Mouse (Mus musculus) embryonic facial prominence, embryonic 10.5 days (tissue): ENCODE results near the gene Fbxw24. TPM values are rescaled to one million over a fixed set of nuclear protein-coding genes. Genes with fewer than 3 reads are reported as not detected.
"Not testable (repeated sequence)": the region's sequence is repeated elsewhere in the genome, so short reads cannot be mapped to it uniquely, and the experiment has no call there.

ENCODE experiments used
- DNase-seq: peaks from one replicate; pipeline ENCODE4 v3.0.0-alpha.2; 2017; ENCODE audit warnings: low spot score
- H3K27ac ChIP-seq: fragments of 300-500 bp; sonication (generic); replicated peaks from 2 replicates; pipeline ENCODE4 v1.5.1; 2016; ENCODE audit warnings: mild to moderate bottlenecking
- H3K27me3 ChIP-seq: fragments of 300-500 bp; sonication (generic); replicated peaks from 2 replicates; pipeline ENCODE4 v1.6.1; 2016; ENCODE audit warnings: low read depth, mild to moderate bottlenecking; ENCODE audit not compliant: poor library complexity, severe bottlenecking
- H3K36me3 ChIP-seq: fragments of 300-500 bp; sonication (generic); replicated peaks from 2 replicates; pipeline ENCODE4 v1.6.1; 2016; ENCODE audit warnings: mild to moderate bottlenecking, moderate library complexity
- H3K4me1 ChIP-seq: fragments of 300-500 bp; sonication (generic); 2 replicates; pipeline ENCODE4 v1.6.1; 2016
- H3K4me3 ChIP-seq: fragments of 300-500 bp; sonication (generic); 2 replicates; pipeline ENCODE4 v1.5.1; 2016; ENCODE audit warnings: mild to moderate bottlenecking, moderate library complexity
- H3K9me3 ChIP-seq: fragments of 300-500 bp; sonication (generic); 2 replicates; pipeline ENCODE4 v1.6.1; 2016; ENCODE audit warnings: mild to moderate bottlenecking
- WGBS: fragments of 180-500 bp; shearing (Covaris S2); methylation state at CpG from one replicate; pipeline ENCODE4 v1.1.7; 2016; 5-methylcytosine and 5-hydroxymethylcytosine counted together
- polyA plus RNA-seq: library from polyadenylated mRNA; unstranded; fragments of >200 nt; fragmentation: Nextera tagmentation; extraction: Ambion mirVana; gene quantifications from 2 replicates; pipeline ENCODE4 v1.2.1, GENCODE M21; 2016

Fbxw24 gene
- not detected in 2 replicates for polyA plus RNA-seq

GRCm38 (mm10) chr9:109625957-109626356, at the start of gene Fbxw24:
TSS of gene Fbxw24 (minus strand) at chr9:109626057.
- H3K4me1 ChIP-seq, H3K27ac ChIP-seq, H3K27me3 ChIP-seq, DNase-seq, H3K36me3 ChIP-seq, H3K9me3 ChIP-seq, H3K4me3 ChIP-seq: not testable (repeated sequence)
- WGBS, result 85% methylated on average over 2 of the region's 2 CpGs

GRCm38 (mm10) chr9:109664552-109664951, 38.7 kb upstream of the Fbxw24 start, which contains the start of gene Fbxw25:
TSS of gene Fbxw25 (minus strand) at chr9:109664652.
- 67% methylated on average over 2 of the region's 2 CpGs for WGBS
- not testable (repeated sequence) for H3K4me3 ChIP-seq, DNase-seq, H3K9me3 ChIP-seq, H3K27me3 ChIP-seq, H3K4me1 ChIP-seq, H3K36me3 ChIP-seq, H3K27ac ChIP-seq

DNA sequence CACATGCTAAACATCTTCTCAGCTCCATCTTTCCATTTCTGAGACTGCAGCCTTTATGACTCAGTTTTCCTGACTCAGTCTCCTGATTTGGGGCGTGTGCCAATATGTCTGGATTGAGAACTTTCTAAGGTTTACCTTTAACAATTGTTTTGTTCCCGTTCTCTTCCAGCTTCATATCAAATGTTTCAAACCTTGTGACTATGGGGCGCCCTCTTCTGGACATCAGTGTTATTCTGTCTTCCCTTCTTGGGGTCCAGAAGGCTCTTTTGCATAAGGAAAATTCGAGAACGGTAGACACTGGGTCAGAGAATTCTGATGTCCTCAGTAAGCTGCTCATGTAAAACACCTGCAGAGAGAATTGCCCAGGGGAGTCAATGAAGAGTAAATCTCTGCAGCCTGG, 19.0 kb downstream of the Fbxw24 start:
- WGBS, result 45% methylated on average over 5 of the region's 5 CpGs
- peak; percentile 15 for DNase-seq
- not testable (repeated sequence) for H3K27me3 ChIP-seq, H3K4me3 ChIP-seq, H3K9me3 ChIP-seq, H3K27ac ChIP-seq, H3K36me3 ChIP-seq, H3K4me1 ChIP-seq

GRCm38 (mm10) chr9:109602128-109602527, 23.7 kb downstream of the Fbxw24 start:
- not testable (repeated sequence) for H3K4me1 ChIP-seq, DNase-seq, H3K9me3 ChIP-seq, H3K36me3 ChIP-seq, H3K27ac ChIP-seq, H3K27me3 ChIP-seq, H3K4me3 ChIP-seq
- 61% methylated on average over 2 of the region's 2 CpGs for WGBS

DNA sequence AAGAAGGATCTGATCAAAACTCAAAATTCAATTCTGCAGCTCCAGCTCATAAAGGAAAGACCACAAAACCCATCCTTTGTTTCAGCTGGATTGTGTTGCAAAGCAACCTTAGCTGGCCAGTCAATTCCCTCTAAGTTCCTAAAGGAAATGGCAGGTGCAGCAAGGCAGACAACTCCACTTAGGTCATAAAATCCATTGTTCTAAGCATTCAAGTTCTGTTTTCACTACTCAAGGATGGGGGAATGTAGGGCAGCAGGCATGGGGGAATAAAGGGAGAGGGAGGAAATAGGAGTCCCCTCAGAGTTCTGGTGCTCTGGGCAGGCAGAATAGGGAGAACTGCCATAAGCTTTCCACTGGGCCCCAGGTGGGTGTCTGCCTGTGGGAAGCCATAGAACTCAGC, 28.6 kb downstream of the Fbxw24 start:
- DNase-seq, result no peak
- H3K27ac ChIP-seq, result no peak overlapping the region
- no peaks in the 10 kb centered on the region for H3K4me1 ChIP-seq

GRCm38 (mm10) chr9:109594866-109595265, 31.0 kb downstream of the Fbxw24 start:
- H3K27me3 ChIP-seq, result no peaks in the 10 kb centered on the region
- DNase-seq, result no peak
- 73% methylated on average over 2 of the region's 2 CpGs for WGBS
- H3K9me3 ChIP-seq, result 0 out of 2 replicates have a peak, but pooled peaks cover 4% of the 10 kb centered on the region
- H3K4me1 ChIP-seq, result no peaks in the 10 kb centered on the region
- no peaks in the 10 kb centered on the region for H3K36me3 ChIP-seq
- H3K27ac ChIP-seq, result no peak overlapping the region
- no peak overlapping the region for H3K4me3 ChIP-seq

More for the DNA sequence above, 28.6 kb downstream of the Fbxw24 start:
- Histone ChIP-seq H3K4me3 (no peak overlapping the region), H3K36me3 (no peaks in the 10 kb centered on the region), H3K9me3 (0 out of 2 replicates have a peak, but pooled peaks cover 2% of the 10 kb centered on the region), H3K27me3 (no peaks in the 10 kb centered on the region)

DNA sequence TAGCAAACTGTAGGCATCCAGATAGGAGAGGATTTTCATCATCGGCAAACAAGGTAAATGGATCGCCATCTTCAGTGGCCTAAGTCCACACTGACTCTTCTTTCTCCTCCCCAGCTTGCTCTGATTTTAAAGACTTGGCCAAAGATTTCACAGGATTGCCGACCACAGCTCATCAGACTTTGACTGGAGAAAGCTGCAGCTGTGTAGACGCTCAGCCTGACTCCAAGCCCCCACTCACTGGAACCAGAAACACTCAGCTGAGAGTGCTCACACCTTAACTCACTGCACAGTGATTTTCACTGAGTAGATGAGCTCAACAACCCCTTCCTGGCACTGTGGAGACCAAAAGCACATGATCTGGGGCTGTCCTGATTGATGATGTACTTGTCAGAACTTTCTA, 57.7 kb downstream of the Fbxw24 start, which contains the start of gene Fbxw15:
Fbxw15 (minus strand) TSS at position 101 of the 400 bp plus-strand sequence.
- WGBS, result 89% methylated on average over 4 of the region's 4 CpGs
- not testable (repeated sequence) for DNase-seq, H3K9me3 ChIP-seq, H3K4me1 ChIP-seq, H3K36me3 ChIP-seq, H3K27ac ChIP-seq, H3K4me3 ChIP-seq, H3K27me3 ChIP-seq

DNA sequence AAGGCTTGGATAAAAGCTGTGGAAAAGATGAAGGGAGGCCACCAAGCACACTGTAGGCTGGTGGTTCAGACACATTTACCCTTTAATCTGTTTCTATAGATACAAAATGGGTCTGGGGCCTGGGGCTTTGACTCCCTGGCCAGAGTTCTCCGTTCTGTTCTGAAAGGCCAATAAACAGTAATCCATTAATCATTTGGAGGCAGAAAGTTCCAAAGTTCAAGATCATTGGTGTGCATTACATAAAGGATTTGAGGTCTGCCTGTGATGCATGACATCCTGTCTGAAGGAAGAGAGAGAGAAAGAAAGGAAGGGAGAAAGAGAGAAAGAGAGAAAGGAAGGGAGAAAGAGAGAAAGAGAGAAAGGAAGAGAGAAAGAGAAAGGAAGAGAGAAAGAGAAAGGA, 60.3 kb downstream of the Fbxw24 start:
- Histone ChIP-seq H3K36me3 (no peaks in the 10 kb centered on the region), H3K27ac (no peak overlapping the region), H3K9me3 (no peaks in the 10 kb centered on the region), H3K4me1 (no peaks in the 10 kb centered on the region), H3K4me3 (no peak overlapping the region), H3K27me3 (no peaks in the 10 kb centered on the region)
- DNase-seq, result no peak
- 77% methylated on average over 1 of the region's 1 CpGs for WGBS

GRCm38 (mm10) chr9:109562106-109562505, 63.8 kb downstream of the Fbxw24 start:
- not testable (repeated sequence) for H3K36me3 ChIP-seq, H3K9me3 ChIP-seq, H3K27me3 ChIP-seq, H3K4me3 ChIP-seq, H3K27ac ChIP-seq, DNase-seq, H3K4me1 ChIP-seq

- no peaks in the 10 kb centered on the region for H3K4me1 ChIP-seq
- H3K27ac ChIP-seq, result no peak overlapping the region
- H3K4me3 ChIP-seq, result no peak overlapping the region
- no peaks in the 10 kb centered on the region for H3K9me3 ChIP-seq
- no peaks in the 10 kb centered on the region for H3K36me3 ChIP-seq
- WGBS, result 80% methylated on average over 3 of the region's 3 CpGs
- no peak for DNase-seq
- no peaks in the 10 kb centered on the region for H3K27me3 ChIP-seq
Measured at GRCm38 (mm10) chr9:109552483-109552882, 73.4 kb downstream of the Fbxw24 start.

Other genes starting within 250 kb of the Fbxw24 start
- gene Fbxw22, start 221.8 kb downstream of the Fbxw24 start, polyA plus RNA-seq, result not detected in 2 replicates
- not detected in 2 replicates for gene Fbxw16, start 176.9 kb downstream of the Fbxw24 start, polyA plus RNA-seq
- gene Fbxw19, start 130.2 kb downstream of the Fbxw24 start, polyA plus RNA-seq, result not detected in 2 replicates
- gene Fbxw15, start 57.8 kb downstream of the Fbxw24 start, polyA plus RNA-seq, result not detected in 2 replicates
- gene Fbxw25, start 38.6 kb upstream of the Fbxw24 start, polyA plus RNA-seq, result not detected in 2 replicates
- not detected in 2 replicates for gene Fbxw18, start 76.6 kb upstream of the Fbxw24 start, polyA plus RNA-seq
- not detected in 2 replicates for gene Fbxw26, start 120.0 kb upstream of the Fbxw24 start, polyA plus RNA-seq
- not detected in 2 replicates for gene Fbxw27, start 164.6 kb upstream of the Fbxw24 start, polyA plus RNA-seq
- gene Spink8, start 186.2 kb upstream of the Fbxw24 start, polyA plus RNA-seq, result not detected in 2 replicates
- gene Nme6, start 206.7 kb upstream of the Fbxw24 start, polyA plus RNA-seq, result 107 and 115 TPM in 2 replicates
- 0.20 TPM in 1 of 2 replicates, not detected in the other for gene Camp, start 223.6 kb upstream of the Fbxw24 start, polyA plus RNA-seq
- 46.7 and 47.0 TPM in 2 replicates for gene Cdc25a, start 249.5 kb upstream of the Fbxw24 start, polyA plus RNA-seq